Mouse (Mus musculus) neural tube, embryonic 13.5 days (tissue): ENCODE measurements at regions not wholly inside any gene's neighbourhood (a gene's known extent, or its start where the extent isn't known, plus 50 kb on each side); places are given as distances from the start of the nearest gene placed in this dataset.

Experiments
- ATAC-seq: fragments of 200-750 bp; cut with Nextera tagmentation; 2 replicates; pipeline ENCODE4 v1.8.0; 2017; ENCODE audit warnings: low read depth, mild to moderate bottlenecking, moderate TSS enrichment, moderate library complexity
- H3K27ac ChIP-seq: fragments of 300-500 bp; sonication (generic); replicated peaks from 2 replicates; pipeline ENCODE4 v1.5.1; 2015; ENCODE audit warnings: moderate library complexity, mild to moderate bottlenecking, inconsistent platforms
- H3K27me3 ChIP-seq: fragments of 300-500 bp; sonication (generic); 2 replicates; pipeline ENCODE4 v1.6.1; 2015; ENCODE audit warnings: mild to moderate bottlenecking, inconsistent platforms
- H3K36me3 ChIP-seq: fragments of 300-500 bp; sonication (generic); 2 replicates; pipeline ENCODE4 v1.6.1; 2015; ENCODE audit warnings: mild to moderate bottlenecking, inconsistent platforms
- H3K4me1 ChIP-seq: fragments of 300-500 bp; sonication (generic); replicated peaks from 2 replicates; pipeline ENCODE4 v1.6.1; 2015; ENCODE audit warnings: inconsistent platforms
- H3K4me2 ChIP-seq: fragments of 300-500 bp; sonication (generic); 2 replicates; pipeline ENCODE4 v1.6.1; 2015; ENCODE audit warnings: inconsistent platforms, mild to moderate bottlenecking, moderate library complexity
- H3K4me3 ChIP-seq: fragments of 300-500 bp; sonication (generic); 2 replicates; pipeline ENCODE4 v1.5.1; 2015; ENCODE audit warnings: mild to moderate bottlenecking, inconsistent platforms
- H3K9ac ChIP-seq: fragments of 300-500 bp; sonication (generic); 2 replicates; pipeline ENCODE4 v1.6.1; 2015; ENCODE audit warnings: moderate library complexity, mild to moderate bottlenecking, inconsistent platforms
- H3K9me3 ChIP-seq: fragments of 300-500 bp; sonication (generic); 2 replicates; pipeline ENCODE4 v1.6.1; 2016; ENCODE audit warnings: inconsistent platforms
- WGBS: fragments of 180-500 bp; shearing (Covaris S2); methylation state at CpG from one replicate; pipeline ENCODE4 v1.1.7; 2015; 5-methylcytosine and 5-hydroxymethylcytosine counted together

DNA sequence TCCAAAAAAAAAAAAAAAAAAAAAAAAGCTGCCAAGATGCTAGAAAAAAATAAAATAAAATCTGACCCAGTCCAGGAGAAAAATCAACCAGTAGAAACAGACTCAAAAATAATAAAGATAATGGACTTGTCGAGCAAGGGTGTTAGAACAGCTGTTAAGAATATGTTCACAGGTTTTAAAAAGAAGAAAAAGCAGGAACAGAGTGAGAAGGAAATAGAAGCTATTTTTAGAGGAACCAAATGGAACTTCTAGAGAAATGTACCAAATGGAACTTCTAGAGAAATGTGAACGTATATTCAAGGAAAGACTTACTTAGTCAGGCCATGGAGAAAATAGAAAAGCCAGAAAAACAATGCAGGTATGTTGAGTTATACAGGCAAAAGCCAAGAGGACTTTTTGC lies 662.4 kb upstream of the Jmjd1c start:
- no peak overlapping the region for H3K4me2 ChIP-seq
- no peaks in the 10 kb centered on the region for H3K9me3 ChIP-seq
- no peak overlapping the region for H3K27ac ChIP-seq
- ATAC-seq, result no peak
- 84% methylated on average over 2 of the region's 2 CpGs for WGBS
- no peak overlapping the region for H3K4me3 ChIP-seq
- H3K4me1 ChIP-seq, result no peaks in the 10 kb centered on the region
- no peaks in the 10 kb centered on the region for H3K36me3 ChIP-seq
- H3K27me3 ChIP-seq, result no peaks in the 10 kb centered on the region
- no peak overlapping the region for H3K9ac ChIP-seq

DNA sequence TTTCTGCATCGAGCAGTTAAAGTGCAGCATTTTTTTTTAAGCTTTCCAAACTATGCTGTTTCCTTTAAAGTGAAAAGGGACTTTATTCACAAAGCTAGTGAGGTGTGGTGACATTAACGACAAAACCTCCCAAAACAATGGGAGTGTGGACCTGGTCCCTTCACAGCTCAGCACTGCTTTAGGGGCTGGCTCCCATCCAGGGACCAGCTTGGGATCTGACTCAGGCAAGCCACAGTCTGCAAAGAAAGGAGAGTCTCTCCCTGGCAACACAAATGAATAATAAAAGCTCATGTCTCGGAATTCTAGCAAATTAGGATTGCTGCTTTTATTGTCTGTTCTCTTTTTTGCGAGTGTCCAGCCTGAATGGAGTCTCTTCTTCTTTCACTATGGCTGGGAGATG lies 625.2 kb upstream of the Jmjd1c start:
- WGBS, result 45% methylated on average over 4 of the region's 4 CpGs
- ATAC-seq, result no peak
- Histone ChIP-seq H3K4me2 (no peak overlapping the region), H3K4me1 (no peaks in the 10 kb centered on the region), H3K27ac (no peak overlapping the region), H3K9ac (no peak overlapping the region), H3K27me3 (no peaks in the 10 kb centered on the region), H3K4me3 (no peak overlapping the region), H3K36me3 (no peaks in the 10 kb centered on the region), H3K9me3 (no peaks in the 10 kb centered on the region)

DNA sequence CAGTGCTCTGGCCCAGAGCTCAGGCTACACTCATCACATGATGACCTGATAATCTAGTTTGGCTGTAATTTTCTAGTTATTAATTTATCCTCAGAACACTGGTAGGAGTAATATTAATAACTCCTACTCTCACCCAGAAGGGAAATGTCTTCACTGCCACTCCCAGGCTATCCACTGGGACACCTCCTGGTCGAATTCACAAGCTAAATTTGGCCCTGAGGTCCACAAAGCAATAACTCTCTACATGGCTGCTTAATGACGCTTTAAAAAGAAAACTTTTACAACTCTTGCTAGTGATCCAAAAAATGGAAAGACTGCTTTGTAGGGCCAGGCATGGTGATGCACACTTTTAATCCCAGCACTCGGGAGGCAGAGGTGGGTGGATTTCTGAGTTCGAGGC lies 623.9 kb upstream of the Jmjd1c start:
- Histone ChIP-seq H3K9me3 (no peaks in the 10 kb centered on the region), H3K36me3 (no peaks in the 10 kb centered on the region), H3K27me3 (no peaks in the 10 kb centered on the region), H3K9ac (no peak overlapping the region), H3K4me3 (no peak overlapping the region), H3K4me1 (no peaks in the 10 kb centered on the region), H3K27ac (no peak overlapping the region), H3K4me2 (no peak overlapping the region)
- 74% methylated on average over 4 of the region's 4 CpGs for WGBS
- no peak for ATAC-seq

DNA sequence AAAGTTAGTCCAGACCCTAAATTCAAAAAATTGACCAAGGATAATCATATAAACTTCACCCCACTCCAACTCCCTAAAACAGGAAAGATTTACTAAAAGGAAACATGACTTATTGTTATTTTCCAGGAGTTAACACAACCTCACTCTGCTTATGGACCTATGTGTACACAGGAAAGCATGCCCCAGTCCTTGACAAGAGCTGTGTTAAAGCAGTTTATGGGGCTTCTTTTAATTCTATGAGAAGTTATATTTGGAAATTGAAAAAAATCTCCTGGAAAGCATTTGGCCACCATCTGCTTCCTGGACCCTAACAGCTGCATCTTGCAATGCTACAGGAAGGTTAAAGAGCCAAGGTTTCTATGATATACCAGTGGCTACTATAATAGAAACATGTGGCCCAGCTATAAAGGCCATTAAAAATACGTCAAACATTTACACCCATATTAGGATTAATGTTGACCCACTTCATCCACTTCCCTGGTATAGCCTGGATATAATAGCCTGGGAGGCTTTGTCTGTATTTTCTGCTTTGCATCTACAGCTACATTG lies 620.7 kb upstream of the Jmjd1c start:
- no peak overlapping the region for H3K27ac ChIP-seq
- no peaks in the 10 kb centered on the region for H3K27me3 ChIP-seq
- H3K9me3 ChIP-seq, result no peaks in the 10 kb centered on the region
- 82% methylated on average over 1 of the region's 1 CpGs for WGBS
- no peaks in the 10 kb centered on the region for H3K36me3 ChIP-seq
- no peak overlapping the region for H3K9ac ChIP-seq
- H3K4me2 ChIP-seq, result no peak overlapping the region
- ATAC-seq, result no peak
- H3K4me3 ChIP-seq, result no peak overlapping the region
- no peaks in the 10 kb centered on the region for H3K4me1 ChIP-seq

DNA sequence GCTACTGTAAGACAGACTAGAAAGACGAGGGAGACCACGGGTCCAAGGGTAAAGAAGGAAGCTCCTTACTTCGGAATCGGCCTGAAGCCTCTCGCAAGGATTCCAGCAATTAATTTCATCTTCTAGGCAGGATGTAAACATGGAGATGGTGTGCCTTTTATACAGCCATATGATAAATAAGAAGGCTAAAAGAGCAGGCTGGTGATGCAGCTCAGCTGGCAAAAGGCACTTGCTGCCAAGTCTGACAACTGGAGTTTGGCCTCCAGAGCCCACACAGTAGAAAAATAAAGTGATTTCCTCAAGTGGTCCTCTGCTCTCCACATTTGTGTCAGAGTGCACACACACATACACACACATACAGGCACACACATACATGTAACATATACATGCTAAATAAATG lies 605.1 kb upstream of the Jmjd1c start:
- Histone ChIP-seq H3K9me3 (no peaks in the 10 kb centered on the region), H3K27me3 (no peaks in the 10 kb centered on the region), H3K4me3 (no peak overlapping the region), H3K9ac (no peak overlapping the region), H3K4me1 (no peaks in the 10 kb centered on the region), H3K4me2 (no peak overlapping the region), H3K36me3 (no peaks in the 10 kb centered on the region), H3K27ac (no peak overlapping the region)
- ATAC-seq, result no peak
- WGBS, result 90% methylated on average over 5 of the region's 5 CpGs

DNA sequence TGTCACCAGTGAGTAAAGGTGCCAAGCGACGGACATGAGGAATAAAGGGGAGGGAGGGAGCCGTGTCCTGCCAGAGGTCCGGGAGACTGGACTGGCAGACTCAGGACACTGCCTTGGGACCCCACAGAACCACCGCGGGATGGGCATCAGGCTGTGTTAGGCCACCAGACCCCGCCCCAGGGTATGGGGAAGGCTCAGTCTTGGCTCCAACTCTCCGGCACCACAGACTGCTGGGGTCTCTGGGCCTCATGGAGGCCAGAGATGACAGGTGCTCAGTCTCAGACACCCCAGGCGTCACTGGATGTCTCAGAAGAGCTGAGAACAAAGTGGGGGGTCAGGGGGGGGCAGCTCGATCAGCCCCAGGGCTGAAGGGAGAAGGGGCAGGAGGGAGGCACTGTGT lies 604.1 kb upstream of the Jmjd1c start:
- ATAC-seq, result no peak
- Histone ChIP-seq H3K4me2 (no peak overlapping the region), H3K4me3 (no peak overlapping the region)

DNA sequence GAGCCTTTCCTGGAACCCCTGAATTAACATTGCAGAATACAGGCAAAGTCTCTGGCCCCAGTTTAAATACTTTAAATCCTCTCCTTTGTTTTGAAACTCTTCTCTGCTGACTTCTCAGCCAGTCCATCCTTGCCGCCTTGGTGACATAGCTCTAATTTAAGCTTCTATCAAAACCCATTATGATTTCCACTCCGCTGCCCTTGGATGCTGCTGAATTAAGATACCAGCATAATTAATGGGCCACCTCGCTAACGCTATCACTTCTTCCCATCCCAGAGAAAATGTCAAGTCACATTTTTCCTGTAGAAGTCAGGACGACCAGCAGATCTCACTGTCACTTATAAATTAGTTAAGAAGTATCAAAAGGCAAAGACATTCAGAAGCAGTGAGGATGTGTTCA lies 556.1 kb upstream of the Jmjd1c start:
- H3K27ac ChIP-seq, result no peak overlapping the region
- ATAC-seq, result no peak
- no peaks in the 10 kb centered on the region for H3K27me3 ChIP-seq
- H3K9me3 ChIP-seq, result no peaks in the 10 kb centered on the region
- H3K9ac ChIP-seq, result no peak overlapping the region
- H3K36me3 ChIP-seq, result no peaks in the 10 kb centered on the region
- 72% methylated on average over 5 of the region's 5 CpGs for WGBS
- no peaks in the 10 kb centered on the region for H3K4me1 ChIP-seq
- H3K4me2 ChIP-seq, result no peak overlapping the region
- H3K4me3 ChIP-seq, result no peak overlapping the region

More for the DNA sequence above, 604.1 kb upstream of the Jmjd1c start:
- Histone ChIP-seq H3K9me3 (no peaks in the 10 kb centered on the region), H3K4me1 (no peaks in the 10 kb centered on the region), H3K27ac (no peak overlapping the region), H3K36me3 (no peaks in the 10 kb centered on the region), H3K27me3 (no peaks in the 10 kb centered on the region), H3K9ac (no peak overlapping the region)
- WGBS, result 76% methylated on average over 10 of the region's 10 CpGs

DNA sequence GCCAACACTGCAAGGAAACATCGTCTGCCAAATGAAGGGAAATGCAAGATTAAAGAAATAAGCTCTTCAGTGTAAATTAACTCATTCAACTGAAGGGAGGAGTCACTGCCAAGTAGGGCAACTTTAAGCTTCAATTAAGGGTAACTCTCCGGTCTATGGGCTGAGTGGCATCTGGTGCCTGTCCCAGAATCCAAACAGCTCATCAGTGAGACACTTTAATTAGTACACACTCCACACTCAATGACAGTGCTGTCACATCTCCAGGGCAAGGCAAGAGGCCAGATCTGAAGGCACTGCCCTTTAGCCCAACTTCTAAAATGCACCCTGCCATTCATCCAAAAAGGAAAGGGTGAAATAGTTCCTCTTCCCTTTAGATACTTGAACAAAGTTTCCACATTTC lies 549.3 kb upstream of the Jmjd1c start:
- no peak overlapping the region for H3K9ac ChIP-seq
- no peak overlapping the region for H3K27ac ChIP-seq
- 82% methylated on average over 2 of the region's 2 CpGs for WGBS
- no peaks in the 10 kb centered on the region for H3K9me3 ChIP-seq
- H3K4me2 ChIP-seq, result no peak overlapping the region
- ATAC-seq, result no peak
- H3K4me1 ChIP-seq, result 0 out of 2 replicates have a peak, but pooled peaks cover 7% of the 10 kb centered on the region
- H3K36me3 ChIP-seq, result no peaks in the 10 kb centered on the region
- no peaks in the 10 kb centered on the region for H3K27me3 ChIP-seq
- H3K4me3 ChIP-seq, result no peak overlapping the region

DNA sequence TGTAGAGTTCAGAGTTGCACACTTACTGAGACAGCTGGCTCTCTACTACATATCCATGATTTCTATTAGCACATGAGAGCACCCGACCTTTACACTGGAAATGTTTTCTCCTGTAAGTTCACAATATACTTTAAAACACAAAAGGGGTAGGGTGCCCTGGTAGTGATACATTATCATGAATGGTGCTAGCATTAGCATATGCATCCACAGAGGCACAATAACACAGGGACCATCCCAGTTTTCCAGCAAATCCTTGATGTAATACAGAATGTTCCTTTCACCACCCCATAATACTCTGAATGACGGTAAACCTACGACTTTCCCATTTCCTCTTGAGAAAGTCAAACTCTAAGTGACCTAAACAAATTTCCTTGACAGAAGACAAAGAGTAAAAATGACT lies 548.3 kb upstream of the Jmjd1c start:
- 0 out of 2 replicates have a peak, but pooled peaks cover 12% of the 10 kb centered on the region for H3K4me1 ChIP-seq
- WGBS, result 41% methylated on average over 3 of the region's 3 CpGs
- no peak for ATAC-seq
- H3K36me3 ChIP-seq, result no peaks in the 10 kb centered on the region
- no peak overlapping the region for H3K9ac ChIP-seq
- no peak overlapping the region for H3K4me2 ChIP-seq
- no peak overlapping the region for H3K4me3 ChIP-seq
- no peaks in the 10 kb centered on the region for H3K9me3 ChIP-seq
- H3K27ac ChIP-seq, result no peak overlapping the region
- H3K27me3 ChIP-seq, result no peaks in the 10 kb centered on the region

DNA sequence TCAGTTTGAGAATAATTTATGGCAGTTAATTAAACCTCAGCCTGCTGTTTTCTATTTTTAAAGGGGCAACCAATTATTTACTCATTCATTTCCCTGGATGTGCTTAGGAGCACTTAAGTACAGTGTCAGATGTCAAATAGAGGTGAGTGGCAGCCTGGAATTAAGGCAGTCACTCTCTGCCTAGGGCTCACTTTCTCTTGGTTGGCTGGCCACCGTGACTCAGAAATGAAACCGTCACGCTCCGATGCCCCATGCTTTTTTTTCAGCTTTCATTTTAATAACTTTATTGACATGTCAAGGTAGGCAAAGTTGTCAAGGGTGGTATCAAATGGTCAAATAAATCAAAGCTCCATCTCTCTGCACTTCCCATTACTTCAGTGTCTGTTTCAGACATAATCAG lies 547.9 kb upstream of the Jmjd1c start:
- Histone ChIP-seq H3K4me2 (no peak overlapping the region), H3K27me3 (no peaks in the 10 kb centered on the region), H3K9ac (no peak overlapping the region), H3K27ac (no peak overlapping the region), H3K36me3 (no peaks in the 10 kb centered on the region), H3K9me3 (no peaks in the 10 kb centered on the region), H3K4me3 (no peak overlapping the region), H3K4me1 (0 out of 2 replicates have a peak, but pooled peaks cover 15% of the 10 kb centered on the region)
- ATAC-seq, result no peak
- 65% methylated on average over 4 of the region's 4 CpGs for WGBS

DNA sequence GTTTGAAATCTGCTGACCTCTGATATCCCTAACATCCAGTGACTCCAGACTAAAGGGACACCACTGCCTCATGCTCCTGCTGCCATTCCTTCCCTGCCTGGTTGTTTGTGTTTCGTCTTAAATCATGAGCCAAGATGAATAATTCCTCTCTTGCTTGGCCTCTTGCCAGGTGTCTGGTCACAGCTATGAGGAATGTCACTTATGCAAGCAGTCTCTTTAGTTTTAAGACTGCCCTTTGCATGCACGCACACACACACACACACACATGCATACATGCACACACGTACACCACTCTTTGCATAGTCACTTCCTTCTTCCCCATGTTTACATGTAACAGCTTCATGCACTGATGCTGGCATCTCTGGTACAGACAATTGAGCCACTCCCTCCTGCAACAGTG lies 543.0 kb upstream of the Jmjd1c start:
- ATAC-seq, result no peak
- no peaks in the 10 kb centered on the region for H3K27me3 ChIP-seq

DNA sequence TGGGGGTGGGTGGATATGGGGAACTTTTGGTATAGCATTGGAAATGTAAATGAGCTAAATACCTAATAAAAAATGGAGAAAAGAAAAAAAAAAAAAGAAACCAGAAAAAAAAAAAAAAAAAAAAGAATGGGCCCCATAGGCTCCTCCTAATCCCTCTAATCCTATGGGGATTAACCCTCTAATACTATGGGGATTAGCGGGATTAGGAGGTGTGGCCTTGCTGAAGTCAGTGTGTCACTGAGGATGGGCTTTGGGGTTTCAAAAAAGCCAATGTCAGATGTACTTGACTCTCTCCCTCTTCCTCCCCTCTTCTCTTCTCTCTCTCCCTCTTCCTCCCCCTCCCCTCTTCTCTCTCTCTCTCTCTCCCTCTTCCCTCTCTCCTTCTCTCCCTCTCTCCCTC lies 541.7 kb upstream of the Jmjd1c start:
- no peaks in the 10 kb centered on the region for H3K36me3 ChIP-seq
- no peak overlapping the region for H3K4me3 ChIP-seq
- H3K4me1 ChIP-seq, result peaks cover 15% of the 10 kb centered on the region; the same call in 1 of the 2 replicates
- no peak overlapping the region for H3K4me2 ChIP-seq
- no peak overlapping the region for H3K9ac ChIP-seq
- H3K9me3 ChIP-seq, result no peaks in the 10 kb centered on the region
- H3K27me3 ChIP-seq, result no peaks in the 10 kb centered on the region
- no peak for ATAC-seq
- WGBS, result 100% methylated on average over 1 of the region's 1 CpGs
- no peak overlapping the region for H3K27ac ChIP-seq

More for the DNA sequence above, 543.0 kb upstream of the Jmjd1c start:
- no peak overlapping the region for H3K9ac ChIP-seq
- H3K4me1 ChIP-seq, result peaks cover 12% of the 10 kb centered on the region; the same call in 1 of the 2 replicates
- H3K4me3 ChIP-seq, result no peak overlapping the region
- WGBS, result 71% methylated on average over 3 of the region's 3 CpGs
- H3K9me3 ChIP-seq, result no peaks in the 10 kb centered on the region
- H3K27ac ChIP-seq, result no peak overlapping the region
- H3K4me2 ChIP-seq, result no peak overlapping the region
- H3K36me3 ChIP-seq, result no peaks in the 10 kb centered on the region

DNA sequence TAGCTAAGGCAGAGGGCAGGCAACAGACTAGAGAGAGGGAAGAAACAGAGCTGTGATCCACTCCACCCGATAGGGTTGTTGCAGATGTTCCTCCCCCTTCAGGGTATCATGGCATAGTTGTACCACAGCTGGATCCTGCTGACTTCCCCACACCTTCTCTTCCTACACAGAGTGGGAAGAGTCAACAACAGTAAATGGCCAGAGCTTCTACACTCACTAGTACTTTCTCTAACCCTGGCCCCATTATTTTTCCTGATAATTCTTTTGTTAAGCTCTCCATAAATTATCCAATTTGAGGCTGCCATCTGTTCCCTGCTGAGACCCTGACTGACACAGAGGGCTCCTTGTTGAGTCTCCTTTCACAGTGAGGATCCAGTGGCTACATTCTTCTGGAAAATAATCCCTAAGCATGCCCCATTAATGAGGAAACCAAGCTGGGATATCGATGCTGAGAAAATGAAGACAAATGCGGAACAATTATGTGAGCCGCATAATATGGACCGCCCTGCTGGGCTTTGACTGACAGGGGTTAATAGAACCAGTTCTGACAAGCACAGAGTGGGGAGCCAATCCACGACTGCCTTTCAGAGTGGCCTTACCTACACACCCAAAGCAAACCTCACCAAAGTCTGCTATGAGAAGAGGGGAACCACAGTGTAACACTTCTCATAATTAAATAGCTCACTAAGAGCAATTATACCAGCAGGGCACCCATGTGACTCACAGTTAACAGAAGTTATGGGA lies 537.7 kb upstream of the Jmjd1c start:
- no peaks in the 10 kb centered on the region for H3K27me3 ChIP-seq
- WGBS, result 45% methylated on average over 6 of the region's 6 CpGs
- H3K27ac ChIP-seq, result no peak overlapping the region
- ATAC-seq, result no peak
- H3K4me2 ChIP-seq, result no peak overlapping the region
- no peak overlapping the region for H3K9ac ChIP-seq
- no peak overlapping the region for H3K4me3 ChIP-seq
- H3K36me3 ChIP-seq, result no peaks in the 10 kb centered on the region
- H3K9me3 ChIP-seq, result no peaks in the 10 kb centered on the region
- peaks cover 7% of the 10 kb centered on the region; the same call in 1 of the 2 replicates for H3K4me1 ChIP-seq
